Mouse (Mus musculus) kidney, adult 2 months (tissue): ENCODE data around the gene Rcn3. TPM values are rescaled to one million over a fixed set of nuclear protein-coding genes. Genes with fewer than 3 reads are reported as not detected.

Experiments
- DNase-seq: peaks from one replicate; pipeline ENCODE4 v3.0.0; 2021
- H3K27ac ChIP-seq: fragments of 200-500 bp; 2 replicates; pipeline ENCODE4 v1.5.1; 2012; ENCODE audit warnings: low read depth, low read length, control low read depth, inconsistent platforms; ENCODE audit not compliant: insufficient read depth
- H3K27me3 ChIP-seq: fragments of 200-500 bp; replicated peaks from 2 replicates; pipeline ENCODE4 v1.6.1; 2012; ENCODE audit warnings: mild to moderate bottlenecking, moderate library complexity, low read length, inconsistent platforms; ENCODE audit not compliant: control insufficient read depth, insufficient read depth
- H3K36me3 ChIP-seq: fragments of 200-500 bp; 2 replicates; pipeline ENCODE4 v1.6.1; 2012; ENCODE audit warnings: mild to moderate bottlenecking, moderate library complexity, low read length, inconsistent platforms; ENCODE audit not compliant: control insufficient read depth, insufficient read depth
- H3K4me1 ChIP-seq: fragments of 200-500 bp; 2 replicates; pipeline ENCODE4 v1.6.1; 2011; ENCODE audit warnings: low read length; ENCODE audit not compliant: control insufficient read depth, insufficient read depth
- H3K4me3 ChIP-seq: fragments of 200-500 bp; 2 replicates; pipeline ENCODE4 v1.5.1; 2011; ENCODE audit warnings: mild to moderate bottlenecking, low read depth, low read length, control low read depth; ENCODE audit not compliant: insufficient read depth
- CTCF ChIP-seq: fragments of 200-500 bp; conservative IDR thresholded peaks from 2 replicates; pipeline ENCODE4 v1.5.1; 2011; ENCODE audit warnings: low read depth, mild to moderate bottlenecking, control low read depth, low read length, moderate library complexity, mixed read lengths; ENCODE audit not compliant: insufficient read depth, insufficient read length
- POLR2A ChIP-seq: fragments of 200-500 bp; IDR thresholded peaks from one replicate; pipeline ENCODE4 v1.6.1; 2011; ENCODE audit warnings: low read depth, low read length, control low read depth
- WGBS: fragments of 180-500 bp; shearing (Covaris S2); methylation state at CpG from one replicate; pipeline ENCODE4 v1.1.7; 2018; 5-methylcytosine and 5-hydroxymethylcytosine counted together
- polyA plus RNA-seq: library from polyadenylated mRNA; depleted of rRNA; stranded (reverse); fragments of >200 nt; gene quantifications from 2 replicates; pipeline ENCODE4 v1.2.3, GENCODE M21; 2012

The Rcn3 gene
- polyA plus RNA-seq, 1 experiment = 67.0 TPM

- H3K27ac ChIP-seq = no peak overlapping the region
- H3K4me1 ChIP-seq = no peaks in the 10 kb centered on the region; the same call in 1 of the 2 replicates
- DNase-seq = peak; percentile 93
- H3K4me3 ChIP-seq = no peak overlapping the region
- H3K36me3 ChIP-seq = no peaks in the 10 kb centered on the region
- TF ChIP-seq POLR2A (no peak), CTCF (peak; percentile 96)
- H3K27me3 ChIP-seq = no peaks in the 10 kb centered on the region
- 1% methylated on average over 10 of the region's 10 CpGs for WGBS
Measured at GRCm38 (mm10) chr7:45079856-45080255, 12.2 kb downstream of the Rcn3 start.

DNA sequence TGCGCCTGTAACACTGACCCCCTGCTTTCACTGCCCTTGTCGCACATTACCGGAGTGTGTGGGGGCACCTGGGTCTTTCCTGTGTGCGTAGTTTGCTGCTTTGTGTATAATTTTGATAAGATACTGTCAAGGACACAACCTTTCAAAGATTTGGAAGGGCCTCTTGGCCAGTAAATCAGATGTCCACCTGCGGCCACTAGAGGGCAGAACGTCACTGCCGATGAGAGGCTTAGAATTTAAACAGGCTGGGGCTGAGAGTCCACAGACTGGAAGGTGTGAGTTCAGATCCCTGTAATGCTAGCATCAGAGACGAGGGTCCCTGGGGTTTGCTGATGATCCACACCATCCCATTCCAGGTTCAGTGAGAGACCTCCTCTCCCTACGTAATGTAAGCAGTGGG is 13.5 kb downstream of the Rcn3 start:
- WGBS = 35% methylated on average over 9 of the region's 9 CpGs
- Histone ChIP-seq H3K4me3 (no peak overlapping the region), H3K27me3 (no peaks in the 10 kb centered on the region), H3K27ac (no peak overlapping the region), H3K4me1 (no peaks in the 10 kb centered on the region; the same call in 1 of the 2 replicates), H3K36me3 (no peaks in the 10 kb centered on the region)
- DNase-seq = peak; percentile 79
- TF ChIP-seq POLR2A (no peak), CTCF (peak; percentile 87)

DNA sequence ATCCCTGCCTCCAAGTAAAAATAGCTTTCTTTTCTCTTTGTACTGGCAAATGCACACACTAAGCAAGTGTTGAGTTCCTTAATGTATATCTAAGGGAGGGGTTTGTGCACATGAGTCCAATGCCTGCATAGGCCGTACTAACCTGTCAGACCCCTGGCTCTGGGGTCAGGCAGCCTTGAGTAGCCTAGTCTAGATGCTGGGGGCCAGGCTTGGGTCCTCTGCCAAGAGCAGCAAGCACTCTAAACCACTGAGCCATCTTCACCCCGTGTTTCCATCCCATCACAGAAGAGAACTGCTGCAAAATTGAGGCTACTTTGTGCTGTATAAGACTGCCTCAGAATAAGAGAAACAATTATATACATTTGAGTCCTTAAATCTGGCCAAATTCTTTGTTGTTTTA is 14.2 kb downstream of the Rcn3 start:
- Histone ChIP-seq H3K4me3 (no peak overlapping the region), H3K27me3 (no peaks in the 10 kb centered on the region), H3K4me1 (no peaks in the 10 kb centered on the region; the same call in 1 of the 2 replicates), H3K27ac (no peak overlapping the region), H3K36me3 (no peaks in the 10 kb centered on the region)
- 83% methylated on average over 2 of the region's 2 CpGs for WGBS
- TF ChIP-seq CTCF (no peak), POLR2A (no peak)
- no peak for DNase-seq

DNA sequence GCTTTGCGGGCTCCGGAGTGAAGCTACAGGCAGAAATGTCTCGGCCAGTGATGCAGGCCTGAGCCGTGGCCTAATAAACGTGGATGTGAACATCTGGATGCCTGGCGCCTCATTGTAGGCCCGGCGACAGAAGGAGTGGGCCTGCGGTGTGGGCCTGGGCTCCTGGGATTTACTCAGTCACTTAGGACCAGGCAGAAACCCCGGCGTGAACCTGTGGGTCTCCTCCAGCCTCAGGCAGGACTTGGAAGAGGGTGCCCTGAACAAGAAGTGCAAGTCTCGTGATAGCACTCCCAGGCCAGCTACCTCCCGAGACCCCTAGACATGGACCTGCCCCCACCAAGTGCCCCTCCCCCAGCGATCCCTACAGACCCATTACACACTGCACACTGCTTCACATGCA is 14.7 kb downstream of the Rcn3 start:
- WGBS = 91% methylated on average over 14 of the region's 14 CpGs
- TF ChIP-seq CTCF = no peak
- TF ChIP-seq POLR2A = no peak
- Histone ChIP-seq H3K4me3 (no peak overlapping the region), H3K27ac (no peak overlapping the region), H3K4me1 (no peaks in the 10 kb centered on the region), H3K27me3 (no peaks in the 10 kb centered on the region), H3K36me3 (no peaks in the 10 kb centered on the region)
- no peak for DNase-seq

GRCm38 (mm10) chr7:45076501-45076900 is 15.5 kb downstream of the Rcn3 start:
- TF ChIP-seq CTCF (no peak), POLR2A (no peak)
- 92% methylated on average over 30 of the region's 30 CpGs for WGBS
- no peak for DNase-seq
- H3K27me3 ChIP-seq = no peaks in the 10 kb centered on the region
- no peaks in the 10 kb centered on the region for H3K4me1 ChIP-seq
- H3K36me3 ChIP-seq = no peaks in the 10 kb centered on the region
- H3K4me3 ChIP-seq = no peak overlapping the region
- no peak overlapping the region for H3K27ac ChIP-seq

DNA sequence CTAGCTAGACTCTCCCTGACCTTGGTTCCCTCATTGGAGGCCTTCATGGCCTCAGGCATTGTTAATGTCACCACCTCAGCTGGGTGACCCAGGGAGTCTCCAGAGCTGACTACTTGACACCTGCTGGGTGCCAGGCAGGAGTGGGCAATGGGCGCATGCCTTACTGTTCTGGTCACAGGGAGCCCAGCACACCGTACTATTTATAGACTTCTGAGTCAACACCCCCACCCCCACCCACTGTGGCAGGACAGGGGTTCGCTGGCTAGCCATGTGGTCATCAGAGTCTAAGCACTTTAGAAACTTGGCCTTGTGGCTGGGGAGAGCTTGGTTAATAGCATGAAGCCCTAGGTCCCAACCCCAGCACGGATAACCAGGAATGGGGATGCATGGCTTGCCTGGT is 16.6 kb downstream of the Rcn3 start:
- Histone ChIP-seq H3K36me3 (no peaks in the 10 kb centered on the region), H3K27me3 (no peaks in the 10 kb centered on the region), H3K27ac (peak overlapping the region; percentile 3; the same call in 1 of the 2 replicates), H3K4me3 (no peak overlapping the region), H3K4me1 (no peaks in the 10 kb centered on the region)
- DNase-seq = no peak
- WGBS = 34% methylated on average over 4 of the region's 4 CpGs
- TF ChIP-seq POLR2A (no peak), CTCF (no peak)

- H3K27ac ChIP-seq = no peak overlapping the region
- H3K4me3 ChIP-seq = no peak overlapping the region
- H3K27me3 ChIP-seq = no peaks in the 10 kb centered on the region
- TF ChIP-seq POLR2A (no peak), CTCF (no peak)
- H3K4me1 ChIP-seq = no peaks in the 10 kb centered on the region
- 91% methylated on average over 12 of the region's 12 CpGs for WGBS
- DNase-seq = no peak
- no peaks in the 10 kb centered on the region for H3K36me3 ChIP-seq
Measured at GRCm38 (mm10) chr7:45073949-45074348, 18.1 kb downstream of the Rcn3 start.

- Histone ChIP-seq H3K27ac (no peak overlapping the region), H3K27me3 (no peaks in the 10 kb centered on the region), H3K36me3 (no peaks in the 10 kb centered on the region), H3K4me3 (no peak overlapping the region), H3K4me1 (no peaks in the 10 kb centered on the region)
- TF ChIP-seq POLR2A (no peak), CTCF (no peak)
- WGBS = 79% methylated on average over 7 of the region's 7 CpGs
- no peak for DNase-seq
Measured at GRCm38 (mm10) chr7:45073171-45073707, 18.8 kb downstream of the Rcn3 start.
